Mouse (Mus musculus) G1E-ER4 (cell line): ENCODE measurements around the gene Ksr2. TPM values are rescaled to one million over a fixed set of nuclear protein-coding genes. Genes with fewer than 3 reads are reported as not detected.

Experiments used
- GATA1 ChIP-seq: IDR thresholded peaks from one replicate; pipeline ENCODE4 v1.8.0; 2012; ENCODE audit warnings: low read length, inconsistent platforms
- polyA plus RNA-seq: library from polyadenylated mRNA; stranded (reverse); fragments of >175 nt; gene quantifications from 2 replicates; pipeline ENCODE4 v1.2.3, GENCODE M21; 2012

Ksr2 gene
- polyA plus RNA-seq = not detected in 2 replicates

DNA sequence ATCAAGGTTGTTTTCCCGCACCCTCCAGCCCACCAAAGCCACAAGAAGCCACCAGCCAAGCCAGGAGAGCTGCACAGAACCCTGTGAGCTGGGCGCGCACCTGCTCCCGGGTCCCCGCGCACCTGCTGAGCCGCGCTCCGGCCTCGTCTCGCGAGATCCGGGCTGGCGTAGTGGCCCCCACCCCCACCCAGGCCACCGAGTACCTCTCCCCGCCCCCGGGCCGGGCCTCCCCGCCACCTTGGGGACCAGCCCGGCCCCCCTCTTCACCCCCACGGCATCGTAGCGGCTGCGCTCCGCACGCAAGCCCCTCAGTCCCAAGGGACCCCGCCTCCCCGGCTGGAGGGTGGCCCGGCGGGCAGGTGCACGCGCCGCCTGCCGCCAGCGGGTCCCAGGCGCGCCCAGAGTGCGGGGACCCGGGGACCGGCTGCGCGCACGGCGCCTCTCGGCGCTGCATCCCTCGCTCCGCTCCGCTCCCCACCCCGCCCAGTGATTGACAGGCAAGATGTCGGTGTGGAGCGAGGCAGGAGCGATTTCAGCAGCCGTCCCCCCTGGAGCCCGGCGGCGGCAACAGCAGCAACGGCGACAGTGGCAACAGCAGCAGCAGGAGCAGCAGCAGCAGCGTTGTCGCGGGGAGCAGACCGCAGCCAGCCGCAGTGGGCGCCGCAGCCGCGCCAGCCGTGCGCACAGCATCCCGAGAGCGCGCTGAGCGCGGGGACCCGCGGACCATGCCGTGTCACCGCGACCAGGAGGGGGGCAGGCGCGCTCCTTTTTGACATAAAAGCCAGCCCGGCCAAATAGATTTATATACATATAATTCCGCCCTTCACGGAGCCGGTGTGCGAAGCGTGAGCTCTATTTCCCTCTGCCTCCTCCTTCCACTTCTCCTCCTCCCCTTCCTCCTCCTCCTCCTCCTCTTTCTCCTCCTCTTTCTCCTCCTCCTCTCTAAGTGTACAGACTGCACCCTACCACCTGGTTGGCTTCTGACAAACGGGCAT is at the start of gene Ksr2:
Gene Ksr2, plus strand, starts transcription at position 494 of the 995 bp plus-strand sequence.
- TF ChIP-seq GATA1 = no peak

GRCm38 (mm10) chr5:117364821-117365220 is 49.0 kb upstream of the Ksr2 start:
- TF ChIP-seq GATA1 = no peak

DNA sequence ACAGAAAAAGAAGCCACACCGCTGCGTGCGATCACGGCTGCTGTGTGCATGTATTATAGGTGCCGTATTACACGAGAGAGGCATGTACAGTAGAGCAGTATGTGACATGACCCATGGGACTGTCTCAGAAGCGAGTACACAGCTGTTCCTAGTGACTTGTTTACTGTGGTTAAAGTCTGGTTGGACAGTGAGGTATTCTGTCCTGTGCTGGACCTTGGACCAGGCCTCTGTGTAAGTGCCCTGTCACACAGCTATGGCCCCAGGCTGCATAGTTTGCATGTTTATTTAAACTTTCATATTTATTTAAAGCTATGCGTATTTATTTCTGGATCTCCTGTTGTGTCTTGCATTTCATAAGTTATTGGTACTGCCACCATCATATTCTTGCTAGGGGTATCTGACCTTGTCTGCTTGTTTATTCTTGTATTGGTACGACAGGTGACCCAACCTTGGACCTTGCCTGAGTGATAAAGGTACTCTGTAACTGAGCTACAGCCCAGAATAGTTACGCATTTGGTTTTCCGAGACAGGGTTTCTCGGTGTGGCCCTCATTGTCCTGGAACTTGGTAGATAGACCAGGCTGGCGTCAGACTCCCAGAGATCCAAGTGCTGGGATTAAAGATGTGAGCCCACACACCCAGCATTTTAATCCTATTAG is 47.8 kb upstream of the Ksr2 start:
- TF ChIP-seq GATA1 = no peak

- TF ChIP-seq GATA1 = no peak
Measured at GRCm38 (mm10) chr5:117367206-117367605, 46.6 kb upstream of the Ksr2 start.

DNA sequence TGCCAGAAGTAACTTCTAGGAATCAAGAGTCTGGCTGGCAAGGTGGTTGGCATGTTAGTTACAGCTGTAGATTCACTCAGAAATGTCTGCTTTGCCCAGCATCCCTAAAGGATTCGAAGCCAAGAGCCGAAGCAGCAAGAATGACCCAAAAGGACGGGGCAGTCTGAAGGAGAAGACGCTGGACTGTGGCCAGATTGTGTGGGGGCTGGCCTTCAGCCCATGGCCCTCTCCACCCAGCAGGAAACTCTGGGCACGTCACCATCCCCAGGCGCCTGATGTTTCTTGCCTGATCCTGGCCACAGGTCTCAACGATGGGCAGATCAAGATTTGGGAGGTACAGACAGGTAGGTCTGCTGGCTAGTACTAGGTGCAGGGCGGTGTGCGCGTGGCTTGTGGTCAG is 43.2 kb upstream of the Ksr2 start:
- no peak for TF ChIP-seq GATA1

DNA sequence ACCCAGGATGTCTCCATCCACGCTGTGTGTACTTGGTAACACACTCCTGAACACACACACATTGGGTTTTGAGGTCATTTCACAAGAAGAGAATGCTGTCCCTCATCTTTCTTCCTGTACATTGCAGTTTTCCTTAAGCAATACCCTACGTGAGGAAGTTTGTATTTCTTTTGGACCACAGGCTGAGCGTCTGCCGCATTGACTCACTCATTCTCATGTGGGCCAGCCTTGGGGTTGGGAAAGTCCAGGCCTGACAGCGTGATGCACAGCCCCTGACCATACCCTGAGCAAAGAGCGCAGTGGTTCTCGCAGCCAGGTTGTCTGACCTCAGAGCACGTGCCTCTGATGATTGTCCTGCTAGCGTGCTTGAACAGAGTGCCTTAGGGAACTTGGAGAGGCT is 40.4 kb upstream of the Ksr2 start:
- no peak for TF ChIP-seq GATA1

DNA sequence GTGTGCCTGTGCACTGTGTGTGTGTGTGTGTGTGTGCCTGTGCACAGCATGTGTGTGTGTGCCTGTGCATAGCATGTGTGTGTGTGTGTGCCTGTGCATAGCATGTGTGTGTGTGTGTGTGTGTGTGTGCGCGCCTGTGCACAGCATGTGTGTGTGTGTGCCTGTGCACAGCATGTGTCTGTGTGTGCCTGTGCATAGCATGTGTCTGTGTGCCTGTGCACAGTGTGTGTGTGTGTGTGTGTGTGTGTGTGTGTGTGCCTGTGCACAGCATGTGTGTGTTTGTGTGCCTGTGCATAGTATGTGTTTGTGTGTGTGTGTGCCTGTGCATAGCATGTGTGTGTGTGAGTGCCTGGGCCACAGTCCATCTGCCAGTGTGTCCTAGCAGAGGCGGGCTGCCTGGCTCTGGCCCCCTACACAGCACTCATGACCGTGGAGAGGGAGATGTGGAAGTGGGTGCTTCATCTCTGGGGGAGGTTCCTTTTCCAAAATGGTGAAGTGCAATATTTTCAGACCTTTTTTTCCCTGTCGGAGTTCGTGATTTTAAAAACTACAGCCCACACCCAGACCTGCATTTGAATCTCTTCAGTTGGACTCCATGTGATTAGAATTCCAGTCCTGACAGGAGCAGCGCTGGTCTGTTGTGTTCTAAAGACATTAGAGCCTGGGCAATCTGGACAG is 39.3 kb upstream of the Ksr2 start:
- no peak for TF ChIP-seq GATA1

- TF ChIP-seq GATA1 = no peak
Measured at GRCm38 (mm10) chr5:117376331-117376761, 37.5 kb upstream of the Ksr2 start.

- TF ChIP-seq GATA1 = no peak
Measured at GRCm38 (mm10) chr5:117380199-117380598, 33.6 kb upstream of the Ksr2 start.

GRCm38 (mm10) chr5:117381785-117382184 is 32.0 kb upstream of the Ksr2 start:
- TF ChIP-seq GATA1 = no peak

GRCm38 (mm10) chr5:117383198-117383597 is 30.6 kb upstream of the Ksr2 start:
- no peak for TF ChIP-seq GATA1

GRCm38 (mm10) chr5:117388296-117388751 is 25.5 kb upstream of the Ksr2 start:
- no peak for TF ChIP-seq GATA1

DNA sequence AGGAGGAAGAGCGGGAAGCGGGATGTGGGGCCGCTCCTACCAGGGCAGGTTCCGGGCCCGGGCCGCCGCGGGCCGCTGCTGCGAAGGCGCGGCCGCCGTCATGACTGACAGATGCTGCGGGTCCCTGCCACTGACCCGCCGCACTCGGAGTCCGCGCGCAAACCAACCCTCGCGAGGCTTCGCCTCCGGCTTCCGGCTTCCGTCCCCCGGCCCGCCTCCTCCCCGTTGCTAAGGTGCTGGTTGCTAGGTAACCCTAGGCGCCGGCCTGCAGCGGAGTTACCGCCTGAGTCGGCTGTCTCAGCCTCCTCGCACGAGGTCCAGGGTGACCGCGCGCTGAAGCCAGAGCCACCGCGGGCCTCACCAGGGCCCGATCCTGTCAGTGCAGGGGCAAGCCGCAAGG is 24.9 kb upstream of the Ksr2 start, which contains the start of gene Rfc5:
Gene Rfc5, minus strand, starts transcription at position 171 of the 400 bp plus-strand sequence.
- no peak for TF ChIP-seq GATA1

DNA sequence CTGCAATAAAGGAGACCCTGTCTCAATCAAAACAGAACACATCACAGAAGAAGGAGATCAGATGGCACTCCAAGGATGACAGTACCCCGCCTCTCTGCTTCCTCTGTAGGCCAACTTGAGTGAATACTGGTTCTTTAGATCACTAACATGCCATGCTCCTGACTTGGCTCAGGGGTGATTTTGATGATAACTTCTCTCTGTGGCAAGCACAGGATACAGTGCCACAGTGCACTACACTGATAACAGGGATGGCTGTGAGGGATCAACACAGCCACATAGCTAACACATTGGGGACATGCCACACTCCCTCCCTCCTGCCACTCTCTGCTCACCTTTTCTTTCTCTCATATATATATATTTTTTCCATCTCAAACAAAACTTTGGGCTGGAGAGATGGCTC is 22.9 kb upstream of the Ksr2 start:
- TF ChIP-seq GATA1 = no peak

DNA sequence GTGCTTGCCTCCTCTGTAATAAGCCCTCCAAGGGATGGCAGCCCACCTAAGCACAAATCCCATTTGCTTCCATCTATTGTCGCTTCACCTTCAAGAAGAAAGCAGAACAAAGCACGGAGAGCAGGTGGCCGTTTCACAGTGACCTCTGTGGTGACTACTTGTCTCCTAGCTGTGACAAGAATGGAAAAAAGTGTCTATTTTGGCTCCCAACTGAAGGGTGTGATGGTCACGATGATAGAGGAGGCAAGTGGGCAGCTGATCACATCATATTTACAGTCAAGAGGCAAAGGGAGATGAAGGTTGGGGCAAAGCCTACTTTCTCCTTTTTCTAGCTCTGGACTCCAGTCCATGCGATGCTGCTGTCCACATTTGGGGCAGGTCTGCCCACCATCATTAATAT is 18.0 kb upstream of the Ksr2 start:
- TF ChIP-seq GATA1 = no peak

DNA sequence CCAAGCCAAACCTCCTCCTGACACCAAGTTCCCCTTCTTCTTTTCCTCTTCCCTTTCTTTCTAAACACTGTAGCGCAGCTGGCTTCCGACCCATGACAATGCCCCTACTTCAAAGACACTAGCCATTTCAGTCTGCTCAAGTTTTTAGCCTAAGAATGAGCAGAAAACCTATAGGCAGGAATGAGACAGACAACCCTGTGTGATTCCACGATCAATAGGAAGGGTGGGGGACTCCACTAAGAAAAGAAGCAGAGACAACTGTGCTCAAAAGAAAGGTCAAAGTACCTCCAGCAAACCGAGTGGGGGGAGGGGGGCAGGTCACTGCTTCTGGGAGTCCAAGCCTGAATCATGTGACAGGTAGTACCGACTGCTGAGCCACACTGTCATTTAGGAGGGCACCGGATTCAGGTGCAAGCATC is 17.2 kb upstream of the Ksr2 start:
- TF ChIP-seq GATA1 = no peak

DNA sequence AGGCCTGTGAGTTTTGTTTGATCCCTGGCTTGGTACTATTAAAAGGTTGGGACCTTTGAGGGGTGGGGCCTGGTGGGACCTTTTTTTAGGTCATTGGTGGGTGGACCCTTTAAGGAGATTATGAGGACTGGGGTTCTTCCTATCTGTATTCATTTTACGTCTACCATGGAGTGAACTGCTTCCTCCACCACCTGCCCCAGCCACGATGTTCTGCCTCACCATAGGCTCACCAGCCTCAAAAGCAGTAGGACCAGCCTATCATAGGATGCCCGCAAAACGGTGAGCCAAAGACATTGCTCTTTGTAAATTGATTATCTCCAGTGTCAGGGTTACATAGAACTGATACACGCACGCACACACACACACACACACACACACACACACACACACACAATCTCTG is 16.4 kb upstream of the Ksr2 start:
- TF ChIP-seq GATA1 = no peak
